Mouse (Mus musculus) G1E (cell line): Measurements from ENCODE around the gene Sntb2.

Experiments used
- CTCF ChIP-seq: IDR thresholded peaks from 2 replicates; pipeline ENCODE4 v1.5.1; 2012; ENCODE audit warnings: low read depth, low read length, inconsistent platforms, mixed read lengths
- GATA1 ChIP-seq: IDR thresholded peaks from 2 replicates; pipeline ENCODE4 v1.6.1; 2012; ENCODE audit warnings: borderline replicate concordance, low read length, inconsistent platforms, mixed read lengths
- TAL1 ChIP-seq: conservative IDR thresholded peaks from 2 replicates; pipeline ENCODE4 v1.6.1; 2012; ENCODE audit warnings: low read depth, low read length, inconsistent platforms, mixed read lengths

- no peak for TF ChIP-seq CTCF
- no peak for TF ChIP-seq GATA1
- TF ChIP-seq TAL1: no peak
These were observed 10.1 kb upstream of the Sntb2 start for GRCm38 (mm10) chr8:106925446-106925845.
